In genomic region chr3:155962496-155962895, GRCm38 (mm10) we compare ENCODE assay signal across 7 mouse cellular contexts.
DNase-seq lines count a peak whose midpoint lies in the region; ATAC-seq and TF ChIP-seq lines count a peak whose summit lies in the region.
"Not testable (repeated sequence)": the region's sequence is repeated elsewhere in the genome, so short reads cannot be mapped to it uniquely, and the experiment has no call there.

No protein-coding gene starts in this region.

- not testable (repeated sequence) for H3K79me2 ChIP-seq in MEL (ENCODE audit: control insufficient read depth, insufficient read depth, low read length, poor library complexity)

- TF ChIP-seq EP300 in MEL (IDR thresholded peaks at IDR 0.05; ENCODE audit: low read depth in 1 of 2, low read length in 2 of 2), result not testable (repeated sequence)

- not testable (repeated sequence) for TF ChIP-seq POLR2A in MEL (IDR thresholded peaks at IDR 0.05; ENCODE audit: control insufficient read depth in 1 of 2, insufficient read depth in 1 of 2, low read depth in 1 of 2, low read length in 2 of 2, poor library complexity in 1 of 2)

- not testable (repeated sequence) for H3K36me3 ChIP-seq in MEL (ENCODE audit: control insufficient read depth in 1 of 2, insufficient read depth in 2 of 2, low read length in 2 of 2); embryonic facial prominence, embryonic 10.5 days (replicated peaks); hindbrain, embryonic 12.5 days; kidney, embryonic 16.5 days (ENCODE audit: insufficient read depth, low read length)

- DNase-seq in 416B (ENCODE audit: low read depth), result peak; percentile 61
- DNase-seq in MEL (ENCODE audit: low read depth, low spot score), result peak; percentile 64
- DNase-seq in ZHBTc4 (ENCODE audit: low read depth, low spot score), result peak; percentile 83
- peak; percentile 8 for DNase-seq in embryonic facial prominence, embryonic 10.5 days (ENCODE audit: low spot score)

- not testable (repeated sequence) for H3K4me2 ChIP-seq in hindbrain, embryonic 12.5 days (replicated peaks); kidney, embryonic 16.5 days (replicated peaks; ENCODE audit: low read depth, low read length)

- not testable (repeated sequence) for H3K9ac ChIP-seq in MEL (ENCODE audit: control insufficient read depth, low read depth, low read length, poor library complexity, severe bottlenecking); hindbrain, embryonic 12.5 days; kidney, embryonic 16.5 days (replicated peaks; ENCODE audit: low read length)

- not testable (repeated sequence) for H3K27ac ChIP-seq in MEL (ENCODE audit: control insufficient read depth, low read depth, low read length); embryonic facial prominence, embryonic 10.5 days (replicated peaks); hindbrain, embryonic 12.5 days; kidney, embryonic 16.5 days (ENCODE audit: low read length)

- not testable (repeated sequence) for H3K4me3 ChIP-seq in MEL (ENCODE audit: control insufficient read depth in 1 of 2, insufficient read depth in 1 of 2, low read depth in 2 of 2, low read length in 2 of 2); embryonic facial prominence, embryonic 10.5 days; hindbrain, embryonic 12.5 days; kidney, embryonic 16.5 days (ENCODE audit: low read length)

- not testable (repeated sequence) for H3K9me3 ChIP-seq in MEL (replicated peaks; ENCODE audit: insufficient read depth, low read length); embryonic facial prominence, embryonic 10.5 days; hindbrain, embryonic 12.5 days (replicated peaks); kidney, embryonic 16.5 days (ENCODE audit: low read length)

- not testable (repeated sequence) for TF ChIP-seq RAD21 in MEL (IDR thresholded peaks at IDR 0.05; ENCODE audit: low read depth, low read length)

- H3K4me1 ChIP-seq in MEL (ENCODE audit: control insufficient read depth in 1 of 2, insufficient read depth in 2 of 2, low read length in 2 of 2); embryonic facial prominence, embryonic 10.5 days; hindbrain, embryonic 12.5 days; kidney, embryonic 16.5 days (ENCODE audit: insufficient read depth, low read length): not testable (repeated sequence)

- not testable (repeated sequence) for H3K27me3 ChIP-seq in MEL (ENCODE audit: control insufficient read depth in 1 of 2, insufficient read depth in 2 of 2, low read length in 2 of 2); embryonic facial prominence, embryonic 10.5 days (replicated peaks; ENCODE audit: low read depth, poor library complexity, severe bottlenecking); hindbrain, embryonic 12.5 days; kidney, embryonic 16.5 days (ENCODE audit: insufficient read depth, low read length)

- not testable (repeated sequence) for TF ChIP-seq CTCF in MEL (IDR thresholded peaks at IDR 0.05 in 2 of 3, conservative IDR thresholded peaks at IDR 0.05 in 1 of 3; ENCODE audit: control insufficient read depth in 1 of 3, insufficient read depth in 1 of 3, low read depth in 2 of 3, low read length in 3 of 3, poor library complexity in 1 of 3, severe bottlenecking in 1 of 3)

- 0 out of 2 replicates have a peak, but pooled peaks have one; percentile 19 for ATAC-seq in hindbrain, embryonic 12.5 days (ENCODE audit: low FRiP score)
- peak; percentile 35; the same call in 1 of the 2 replicates for ATAC-seq in kidney, embryonic 16.5 days (ENCODE audit: low FRiP score, low TSS enrichment)
- 0 out of 2 replicates have a peak, but pooled peaks have one; percentile 22 for ATAC-seq in megakaryocyte-erythroid progenitor cell, adult 5-6 weeks (replicated peaks; ENCODE audit: low FRiP score, low TSS enrichment, poor library complexity, severe bottlenecking)

- WGBS in embryonic facial prominence, embryonic 10.5 days, result 61% methylated on average over 2 of the region's 2 CpGs
- 35% methylated on average over 2 of the region's 2 CpGs for WGBS in hindbrain, embryonic 12.5 days
- WGBS in kidney, embryonic 16.5 days, result 35% methylated on average over 2 of the region's 2 CpGs

TF ChIP-seq in MEL, 35 proteins besides CTCF, POLR2A, EP300 and RAD21:
- TF ChIP-seq ETS1 (IDR thresholded peaks at IDR 0.05; ENCODE audit: low read depth, low read length), result peak; percentile 27; the same call in 1 of the 2 replicates

Comparison
In these comparisons a context has a peak if more than half of its experiments do, and no peak if none do; other contexts are left out.
1. DNase-seq: peak in every context shown above with its lines; median percentile 83 in ZHBTc4; 64 in MEL; 61 in 416B; 8 in embryonic facial prominence, embryonic 10.5 days.